Mouse (Mus musculus) E14TG2a.4 (cell line): ENCODE measurements at regions not wholly inside any gene's neighbourhood (a gene's known extent, or its start where the extent isn't known, plus 50 kb on each side); places are given as distances from the start of the nearest gene placed in this dataset.

Experiments
- H3K27me3 ChIP-seq: 2 replicates; pipeline ENCODE4 v1.6.1; 2014; ENCODE audit warnings: low read length, control low read depth; ENCODE audit not compliant: insufficient read depth
- H3K36me3 ChIP-seq: 2 replicates; pipeline ENCODE4 v1.6.1; 2014; ENCODE audit warnings: low read length, control low read depth; ENCODE audit not compliant: insufficient read depth
- H3K4me1 ChIP-seq: replicated peaks from 2 replicates; pipeline ENCODE4 v1.6.1; 2014; ENCODE audit warnings: low read depth, low read length, control low read depth
- H3K4me3 ChIP-seq: replicated peaks from 2 replicates; pipeline ENCODE4 v1.5.1; 2014; ENCODE audit warnings: mild to moderate bottlenecking, low read length
- H3K9me3 ChIP-seq: 2 replicates; pipeline ENCODE4 v1.6.1; 2014; ENCODE audit warnings: low read length, control low read depth
- CTCF ChIP-seq: conservative IDR thresholded peaks from 2 replicates; pipeline ENCODE4 v1.5.1; 2014; ENCODE audit warnings: low read length
- NANOG ChIP-seq: IDR thresholded peaks from 2 replicates; pipeline ENCODE4 v1.6.1; 2014; ENCODE audit warnings: borderline replicate concordance, low read length, mixed read lengths
- POU5F1 ChIP-seq: IDR thresholded peaks from 2 replicates; pipeline ENCODE4 v1.6.1; 2014; ENCODE audit warnings: low read length, borderline replicate concordance

DNA sequence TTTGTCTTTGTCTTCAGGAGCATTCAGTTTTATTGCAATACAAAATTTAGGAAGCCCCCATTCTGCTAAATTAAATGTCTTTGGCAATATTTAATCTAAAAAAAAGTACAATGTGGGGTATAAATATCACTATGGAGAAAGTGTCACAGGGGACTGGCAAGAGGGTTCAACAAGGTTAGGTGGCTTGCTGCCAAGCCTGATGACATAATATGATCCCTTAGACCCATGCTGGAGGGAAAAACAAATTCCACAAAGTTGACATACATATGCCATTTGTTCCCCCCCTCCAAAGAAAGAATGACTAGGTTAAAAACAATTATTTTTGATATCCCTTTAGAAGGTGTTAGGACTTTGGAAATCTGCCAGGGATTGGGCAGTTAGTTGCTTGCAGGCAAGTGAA, 108.4 kb upstream of the Marcks start:
- TF ChIP-seq NANOG (no peak), CTCF (no peak), POU5F1 (no peak)
- H3K4me1 ChIP-seq, result peaks cover 14% of the 10 kb centered on the region
- no peaks in the 10 kb centered on the region for H3K9me3 ChIP-seq
- H3K4me3 ChIP-seq, result no peak overlapping the region
- H3K27me3 ChIP-seq, result no peaks in the 10 kb centered on the region
- no peaks in the 10 kb centered on the region for H3K36me3 ChIP-seq

DNA sequence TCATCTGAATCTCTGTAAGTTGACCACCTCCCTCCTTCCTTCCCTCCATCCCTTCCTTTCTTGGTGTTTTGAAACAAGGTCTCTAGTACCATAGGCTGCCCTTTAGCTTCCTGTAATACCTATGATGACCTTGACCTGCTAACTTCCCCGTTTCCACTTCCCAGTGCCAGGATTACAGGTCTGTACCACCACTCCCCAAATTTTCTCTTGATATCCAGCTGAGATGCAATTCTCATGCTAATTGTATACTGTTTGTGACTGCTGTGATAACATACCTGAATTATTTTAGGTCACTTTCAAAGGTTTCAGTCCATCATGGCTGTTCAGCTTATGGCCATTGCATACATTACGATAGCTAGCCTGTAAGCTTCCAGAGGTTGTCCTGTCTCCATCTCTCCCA, 104.4 kb upstream of the Marcks start:
- H3K27me3 ChIP-seq, result no peaks in the 10 kb centered on the region
- H3K4me1 ChIP-seq, result peaks cover 19% of the 10 kb centered on the region
- no peaks in the 10 kb centered on the region for H3K9me3 ChIP-seq
- no peak for TF ChIP-seq CTCF
- no peak for TF ChIP-seq NANOG
- no peak for TF ChIP-seq POU5F1
- H3K36me3 ChIP-seq, result no peaks in the 10 kb centered on the region
- H3K4me3 ChIP-seq, result no peak overlapping the region

DNA sequence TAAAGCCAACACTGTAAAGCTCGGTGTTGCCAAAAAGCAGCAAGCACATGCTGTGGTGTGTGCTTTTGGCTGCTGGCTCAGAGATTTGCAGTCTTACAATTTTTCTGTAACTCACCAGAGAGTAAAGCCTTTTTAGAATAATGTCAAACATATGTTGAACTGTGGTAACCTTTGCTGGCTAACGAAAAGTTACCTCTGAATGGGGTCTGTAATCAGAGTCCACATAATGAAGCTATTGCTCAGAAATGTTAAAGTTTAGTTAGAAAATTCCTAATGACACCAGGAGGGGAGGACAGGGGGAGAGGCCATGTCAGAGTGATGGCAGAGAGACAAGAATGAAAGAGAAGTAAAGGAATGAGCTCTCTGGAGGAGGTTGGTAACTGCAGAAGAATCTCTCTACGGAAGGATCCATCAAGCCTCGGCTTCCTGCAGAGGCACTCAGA, 103.1 kb upstream of the Marcks start:
- H3K4me3 ChIP-seq, result no peak overlapping the region
- no peak for TF ChIP-seq POU5F1
- TF ChIP-seq NANOG, result no peak
- no peak for TF ChIP-seq CTCF

DNA sequence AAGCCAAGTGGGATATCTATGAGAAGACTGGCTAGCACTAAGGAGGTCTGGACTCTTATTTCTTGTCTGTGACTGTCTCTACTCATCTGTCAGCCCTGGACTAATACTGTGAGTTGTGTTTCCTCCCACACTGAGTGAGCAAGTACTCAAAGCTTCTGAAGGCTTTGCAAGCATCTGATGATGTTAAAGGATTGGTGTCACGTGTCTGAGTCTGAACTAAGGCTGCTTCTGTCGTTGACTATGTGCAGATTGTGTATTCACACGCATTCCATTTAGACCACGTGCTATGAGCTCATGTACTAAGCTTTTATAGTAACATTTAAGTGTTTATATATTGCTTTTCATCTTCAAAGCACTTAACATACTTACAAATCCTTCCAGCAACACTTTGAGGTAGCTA, 101.9 kb upstream of the Marcks start:
- no peaks in the 10 kb centered on the region for H3K36me3 ChIP-seq
- H3K4me1 ChIP-seq, result peaks cover 20% of the 10 kb centered on the region
- H3K27me3 ChIP-seq, result no peaks in the 10 kb centered on the region
- no peak overlapping the region for H3K4me3 ChIP-seq
- no peaks in the 10 kb centered on the region for H3K9me3 ChIP-seq
- TF ChIP-seq CTCF (no peak), POU5F1 (no peak), NANOG (no peak)

More for the DNA sequence above, 103.1 kb upstream of the Marcks start:
- Histone ChIP-seq H3K36me3 (no peaks in the 10 kb centered on the region), H3K4me1 (peaks cover 19% of the 10 kb centered on the region), H3K27me3 (no peaks in the 10 kb centered on the region), H3K9me3 (no peaks in the 10 kb centered on the region)

DNA sequence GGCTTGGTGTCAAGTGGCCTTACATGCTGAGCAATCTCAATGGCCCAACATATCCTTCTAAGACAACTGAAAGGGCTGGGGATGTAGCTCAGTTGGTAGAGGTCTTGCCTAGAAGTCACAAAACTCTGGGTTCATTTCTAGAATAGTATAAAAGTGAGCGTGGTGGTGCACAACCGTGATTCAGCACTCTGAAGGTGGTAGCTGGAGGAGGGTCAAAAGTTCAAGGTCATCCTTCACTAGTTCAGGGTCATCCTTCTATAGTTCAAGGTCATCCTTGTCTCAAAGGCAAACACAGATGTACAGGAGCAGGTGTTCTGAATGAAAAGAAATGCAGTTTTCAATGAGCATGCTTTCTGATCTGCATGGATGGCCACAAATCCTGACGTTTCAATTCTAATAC, 101.5 kb upstream of the Marcks start:
- H3K27me3 ChIP-seq, result no peaks in the 10 kb centered on the region
- no peak overlapping the region for H3K4me3 ChIP-seq
- H3K9me3 ChIP-seq, result no peaks in the 10 kb centered on the region
- H3K4me1 ChIP-seq, result peaks cover 24% of the 10 kb centered on the region
- no peaks in the 10 kb centered on the region for H3K36me3 ChIP-seq
- TF ChIP-seq CTCF, result no peak
- TF ChIP-seq POU5F1, result no peak
- no peak for TF ChIP-seq NANOG

DNA sequence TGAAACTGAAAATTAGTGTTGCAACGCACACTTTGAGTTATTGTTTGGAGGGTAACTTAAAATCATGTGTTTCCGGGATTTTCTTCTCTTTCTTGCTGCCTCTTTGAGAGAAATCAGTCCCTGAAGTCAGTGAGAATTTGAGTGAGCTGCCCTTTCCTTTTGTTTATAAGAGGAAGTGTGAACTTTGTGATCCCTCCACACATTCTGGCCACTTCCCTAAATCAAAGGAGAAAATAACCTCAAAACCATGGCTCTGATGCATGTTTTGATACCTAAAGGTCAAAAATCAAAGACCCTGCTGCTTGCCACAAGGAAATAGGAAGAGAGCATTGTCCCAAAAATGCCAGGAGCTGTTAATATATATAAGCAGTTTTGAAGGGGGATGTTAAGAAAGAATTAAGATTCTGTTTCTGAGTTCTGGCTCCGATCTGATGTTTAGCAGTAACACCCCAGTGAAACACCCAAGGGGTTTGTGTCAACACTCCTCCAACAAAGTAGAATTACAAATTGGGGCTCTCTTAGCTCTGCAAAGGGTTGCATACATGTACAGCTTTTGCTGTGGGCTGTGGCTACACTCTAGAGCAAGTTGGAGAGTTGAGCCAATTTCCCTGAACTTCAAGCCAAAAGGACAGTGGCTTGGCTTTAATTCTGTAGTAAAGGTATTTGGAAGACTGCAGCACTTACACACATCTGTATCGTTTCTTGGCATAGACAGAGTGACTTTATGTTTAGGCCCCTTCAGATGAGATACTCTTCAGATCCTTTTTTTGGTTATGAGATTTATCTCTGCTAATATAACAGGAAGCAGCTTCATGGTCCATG, 97.5 kb upstream of the Marcks start:
- Histone ChIP-seq H3K4me1 (peaks cover 51% of the 10 kb centered on the region), H3K4me3 (no peak overlapping the region), H3K36me3 (no peaks in the 10 kb centered on the region), H3K9me3 (no peaks in the 10 kb centered on the region), H3K27me3 (no peaks in the 10 kb centered on the region)
- no peak for TF ChIP-seq CTCF
- TF ChIP-seq POU5F1, result no peak
- no peak for TF ChIP-seq NANOG

DNA sequence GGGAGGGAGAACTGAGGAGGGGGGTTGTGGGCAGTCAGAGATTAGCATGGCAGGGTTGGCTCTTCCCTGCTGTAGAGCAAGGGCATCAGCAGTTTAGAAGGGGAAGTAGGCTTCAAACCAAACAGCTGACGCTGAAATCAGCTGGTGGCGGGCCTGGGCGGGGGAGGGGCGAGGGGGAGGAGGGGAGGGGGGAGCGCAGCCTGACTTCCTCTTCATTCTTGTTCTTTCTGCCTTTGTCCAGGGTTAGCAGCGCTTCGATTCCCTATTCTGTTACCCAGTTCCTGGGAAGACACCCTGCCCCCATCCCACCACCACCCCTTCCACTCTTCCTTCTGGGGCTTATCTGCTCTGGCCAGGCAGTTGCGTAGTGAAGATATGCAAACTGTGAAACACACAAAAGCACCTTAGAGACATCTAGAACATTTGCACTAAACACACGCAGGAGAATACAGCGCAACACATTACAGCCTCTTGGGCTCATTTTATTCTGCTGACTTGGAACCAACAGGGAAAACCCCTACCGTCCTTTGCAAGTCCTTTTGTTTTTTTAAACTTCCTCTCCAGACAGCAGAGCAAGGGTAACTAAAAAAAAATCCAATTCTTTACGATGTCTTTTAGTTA, 93.3 kb upstream of the Marcks start:
- TF ChIP-seq CTCF, result no peak
- TF ChIP-seq POU5F1, result no peak
- no peak for TF ChIP-seq NANOG
- peaks cover 58% of the 10 kb centered on the region for H3K4me1 ChIP-seq
- H3K4me3 ChIP-seq, result 0 out of 2 replicates have a peak overlapping the region, but pooled peaks have one; percentile 37
- no peaks in the 10 kb centered on the region for H3K9me3 ChIP-seq
- no peaks in the 10 kb centered on the region for H3K27me3 ChIP-seq
- no peaks in the 10 kb centered on the region for H3K36me3 ChIP-seq

DNA sequence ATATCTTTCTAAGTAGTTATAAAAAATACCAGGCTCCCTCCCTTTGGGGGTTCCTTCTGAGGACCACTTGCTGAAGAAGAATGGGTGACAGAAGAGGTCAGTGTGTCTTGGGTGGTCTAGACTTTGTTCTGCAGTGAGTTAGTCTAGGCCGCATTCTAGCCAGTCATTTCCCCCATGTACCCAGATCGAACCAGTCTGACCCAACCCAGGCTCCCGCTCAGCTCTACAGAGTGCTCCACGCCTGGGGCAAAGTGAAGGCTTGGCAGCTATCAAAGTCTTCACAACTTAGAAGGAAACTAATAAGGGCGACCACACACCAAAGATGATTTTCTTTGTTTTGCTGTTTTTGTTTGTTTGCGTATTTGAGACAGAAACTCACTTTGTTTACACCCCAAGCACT, 92.4 kb upstream of the Marcks start:
- TF ChIP-seq NANOG (no peak), CTCF (no peak), POU5F1 (no peak)
- no peaks in the 10 kb centered on the region for H3K9me3 ChIP-seq

DNA sequence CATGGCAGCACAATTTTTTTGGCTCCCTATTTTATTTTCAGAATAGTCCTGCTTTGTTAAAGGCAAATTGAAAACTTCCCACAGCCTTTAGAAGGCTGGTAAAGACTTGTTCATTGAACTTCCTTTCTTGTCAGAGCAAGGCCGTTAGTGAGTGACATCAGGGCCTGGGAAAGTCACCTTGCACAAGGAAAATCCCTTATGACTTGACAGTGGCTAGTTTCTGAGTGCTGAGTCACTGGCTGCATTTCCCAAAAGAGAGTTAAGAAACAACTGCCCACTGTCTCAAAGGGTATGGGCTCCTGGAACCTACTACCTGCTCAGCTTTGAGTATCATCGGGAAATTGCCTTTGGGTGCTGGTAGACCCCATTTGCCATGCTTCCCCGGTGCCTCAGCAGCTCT, 89.2 kb upstream of the Marcks start:
- no peaks in the 10 kb centered on the region for H3K9me3 ChIP-seq
- no peaks in the 10 kb centered on the region for H3K36me3 ChIP-seq
- no peaks in the 10 kb centered on the region for H3K27me3 ChIP-seq
- peaks cover 53% of the 10 kb centered on the region for H3K4me1 ChIP-seq
- no peak overlapping the region for H3K4me3 ChIP-seq
- no peak for TF ChIP-seq NANOG
- no peak for TF ChIP-seq CTCF
- TF ChIP-seq POU5F1, result no peak

More for the DNA sequence above, 92.4 kb upstream of the Marcks start:
- Histone ChIP-seq H3K4me1 (peaks cover 58% of the 10 kb centered on the region), H3K27me3 (no peaks in the 10 kb centered on the region), H3K36me3 (no peaks in the 10 kb centered on the region), H3K4me3 (no peak overlapping the region)
